Mouse (Mus musculus) heart, adult 2 months (tissue): ENCODE measurements at regions not wholly inside any gene's neighbourhood (a gene's known extent, or its start where the extent isn't known, plus 50 kb on each side); places are given as distances from the start of the nearest gene placed in this dataset.

Source experiments
- CTCF ChIP-seq: fragments of 200-600 bp; IDR thresholded peaks from 2 replicates; pipeline ENCODE4 v1.8.1; 2022; ENCODE audit warnings: antibody characterized with exemption, mild to moderate bottlenecking, moderate library complexity
- POLR2A ChIP-seq: fragments of 200-500 bp; IDR thresholded peaks from 2 replicates; pipeline ENCODE4 v1.6.1; 2011; ENCODE audit warnings: mild to moderate bottlenecking, low read depth, low read length, control low read depth; ENCODE audit not compliant: insufficient read depth

DNA sequence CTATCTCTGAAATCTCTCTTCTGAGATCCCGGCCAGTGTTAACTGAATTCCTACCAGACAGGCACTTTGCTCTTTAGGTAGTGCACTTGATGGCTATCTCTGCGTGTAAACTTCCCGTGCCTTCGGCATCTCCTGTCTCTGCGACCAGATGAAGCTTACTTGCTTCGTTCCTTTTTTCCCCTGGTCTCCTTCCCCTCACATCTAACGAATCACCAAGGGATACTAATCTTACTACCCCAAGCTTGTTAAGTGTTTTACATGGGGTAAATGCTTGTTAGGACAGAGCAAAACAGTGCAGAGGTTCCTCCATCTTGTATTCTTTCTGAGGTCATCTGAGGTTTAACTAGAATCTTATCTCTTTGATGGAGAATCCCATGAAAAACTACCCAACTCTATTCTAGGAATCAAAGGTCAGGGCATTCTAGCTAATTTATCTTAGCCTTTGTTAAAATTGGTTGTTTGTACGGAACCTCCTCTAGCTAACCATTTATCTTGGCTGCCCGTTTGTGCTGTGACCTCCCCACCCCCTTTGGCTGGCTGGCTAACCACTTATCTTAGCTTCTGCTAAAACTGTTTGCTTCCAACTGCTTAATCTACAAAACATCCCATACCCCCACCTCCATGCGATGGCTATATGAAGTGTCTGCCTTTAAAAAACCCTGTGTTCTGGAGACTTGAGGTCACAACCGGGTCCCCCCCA is 74.5 kb downstream of the Phlda1 start:
- TF ChIP-seq CTCF = no peak
- no peak for TF ChIP-seq POLR2A
